ENCODE assay signal across 16 mouse cellular contexts in the genomic region with DNA sequence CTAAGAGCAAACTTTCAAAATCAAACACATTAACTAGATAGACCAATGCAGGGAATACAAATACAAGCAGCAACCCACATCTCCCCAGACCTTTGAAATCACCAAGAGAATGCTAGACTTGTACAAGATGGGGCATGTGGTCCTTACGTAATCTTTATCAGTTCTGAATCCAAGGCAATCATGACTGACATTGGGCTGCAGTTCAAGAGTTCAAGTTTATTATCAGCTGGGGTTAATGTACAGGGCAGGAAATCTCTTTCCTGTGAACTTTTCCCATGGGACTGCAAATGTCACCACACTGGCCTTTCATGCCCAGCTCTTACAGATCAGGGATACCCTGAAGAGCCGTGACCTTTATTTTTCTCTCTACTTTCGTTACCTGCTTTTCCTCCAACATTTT.
"Had no signal": no experiment of that assay in that cellular context is flagged by ENCODE, and none has a peak within 500 bp of the region (broad histone marks: within the 10 kb centered on the region; RNA-seq: fewer than 3 reads in every experiment).

No protein-coding gene starts in this region.

- H3K4me2 ChIP-seq: lung, embryonic 14.5 days; midbrain, embryonic 12.5 days; neural tube, embryonic 13.5 days; stomach, embryonic 15.5 days had no signal

- H3K4me1 ChIP-seq: midbrain, embryonic 10.5 days; midbrain, embryonic 12.5 days; neural tube, embryonic 13.5 days; stomach, embryonic 15.5 days had no signal

- H3K27ac ChIP-seq: midbrain, embryonic 10.5 days; midbrain, embryonic 12.5 days; neural tube, embryonic 13.5 days; stomach, embryonic 15.5 days; stomach, postnatal 0 days had no signal

- DNase-seq: lung, adult 18-20 months; lung, embryonic 14.5 days; lung, postnatal 10 days; lung, postnatal 4 days; midbrain, embryonic 14.5 days; right cerebral cortex, postnatal 14 days; spleen, adult 18-20 months; thymus, adult 2 months; thymus, postnatal 36 days had no signal

- H3K4me3 ChIP-seq: midbrain, embryonic 10.5 days; midbrain, embryonic 12.5 days; myocyte; neural tube, embryonic 13.5 days; stomach, embryonic 15.5 days had no signal

- ATAC-seq: midbrain, embryonic 16.5 days had no signal

- H3K9ac ChIP-seq: lung, embryonic 14.5 days; midbrain, embryonic 12.5 days; neural tube, embryonic 13.5 days; stomach, embryonic 15.5 days had no signal

- H3K9me3 ChIP-seq: midbrain, embryonic 12.5 days; stomach, embryonic 15.5 days had no signal

- H3K27me3 ChIP-seq: midbrain, embryonic 12.5 days; neural tube, embryonic 13.5 days; stomach, embryonic 15.5 days had no signal

- H3K36me3 ChIP-seq: midbrain, embryonic 10.5 days; midbrain, embryonic 12.5 days; neural tube, embryonic 13.5 days; stomach, embryonic 15.5 days had no signal
